In the genomic region with DNA sequence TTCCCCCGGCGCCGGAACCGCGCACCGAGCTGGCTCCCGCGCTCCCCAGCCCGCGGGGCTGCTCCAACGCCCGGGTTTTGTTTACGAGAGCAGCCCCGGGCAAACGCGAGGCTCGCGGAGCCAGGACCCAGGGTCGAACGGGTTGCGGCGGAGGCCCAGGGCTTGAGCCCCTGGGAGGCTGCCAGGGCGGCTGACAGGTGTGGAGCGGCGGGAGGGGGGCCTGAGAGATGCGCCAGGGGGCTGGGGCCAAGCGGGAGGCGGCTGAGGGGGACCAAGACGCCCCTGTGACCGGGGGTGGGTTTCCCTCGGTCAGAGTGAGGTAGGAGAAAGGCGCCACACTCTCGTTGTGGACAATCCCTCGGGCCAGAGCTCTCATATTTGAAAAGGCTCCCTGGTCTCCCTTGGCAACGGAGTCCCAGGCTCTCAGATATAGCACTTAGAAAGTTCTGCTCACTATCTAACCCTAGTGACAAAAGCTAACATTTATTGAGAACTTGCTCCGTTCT, we compare ENCODE assay signal across 8 mouse cellular contexts. TPM values are rescaled to one million over a fixed set of nuclear protein-coding genes. Genes with fewer than 3 reads are reported as not detected.
DNase-seq lines count a peak whose midpoint lies in the region; ATAC-seq and TF ChIP-seq lines count a peak whose summit lies in the region.

No protein-coding gene starts in this region.

- H3K9me3 ChIP-seq in liver, embryonic 13.5 days (replicated peaks), result no peaks in the 10 kb centered on the region

- peak overlapping the region; percentile 97 for H3K4me2 ChIP-seq in liver, embryonic 13.5 days

- H3K9ac ChIP-seq in liver, adult 2 months (ENCODE audit: low read depth, low read length), result peak overlapping the region; percentile 23
- peak overlapping the region; percentile 80 for H3K9ac ChIP-seq in liver, embryonic 13.5 days

- no peak for TF ChIP-seq POLR2A in liver, adult 2 months (IDR thresholded peaks at IDR 0.05; ENCODE audit: extremely low read depth, insufficient read depth, low read length)

- TF ChIP-seq CTCF in liver, adult 2 months (IDR thresholded peaks at IDR 0.05; ENCODE audit: low read depth, low read length), result no peak

- no peaks in the 10 kb centered on the region for H3K79me2 ChIP-seq in liver, adult 2 months (ENCODE audit: control insufficient read depth, insufficient read depth, low read length)

- peak overlapping the region; percentile 74; the same call in 1 of the 2 replicates for H3K4me3 ChIP-seq in liver, adult 2 months (ENCODE audit: insufficient read depth, low read depth, low read length)
- peak overlapping the region; percentile 76 for H3K4me3 ChIP-seq in liver, embryonic 13.5 days (replicated peaks)

- intact Hi-C loops in heart, postnatal 36 days (cut with DNase I), result no loop called here

- H3K27ac ChIP-seq in liver, adult 2 months (replicated peaks; ENCODE audit: insufficient read depth, low read depth, low read length), result no peak overlapping the region
- peak overlapping the region; percentile 29; the same call in 1 of the 2 replicates for H3K27ac ChIP-seq in liver, embryonic 13.5 days

- H3K4me1 ChIP-seq in liver, adult 2 months (ENCODE audit: control insufficient read depth, insufficient read depth, low read length), result no peaks in the 10 kb centered on the region
- peaks cover 59% of the 10 kb centered on the region for H3K4me1 ChIP-seq in liver, embryonic 13.5 days (replicated peaks)

- 3% methylated on average over 36 of the region's 36 CpGs for WGBS in liver, adult 2 months
- 1% methylated on average over 36 of the region's 36 CpGs for WGBS in liver, embryonic 13.5 days (ENCODE audit: insufficient replicate concordance)

- peaks cover 19% of the 10 kb centered on the region for H3K27me3 ChIP-seq in liver, adult 2 months (ENCODE audit: control insufficient read depth, insufficient read depth, low read length)
- H3K27me3 ChIP-seq in liver, embryonic 13.5 days, result peaks cover 67% of the 10 kb centered on the region

- DNase-seq in liver, adult 2 months (ENCODE audit: extremely low read depth, low read depth, low spot score), result no peak
- DNase-seq in liver, result no peak
- peak; percentile 38 for DNase-seq in adrenal gland, adult 2 months
- DNase-seq in cerebellum, postnatal 4 days (ENCODE audit: low spot score in 2 of 2), result peak; percentile 38 to 67
- peak; percentile 24 to 45 for DNase-seq in heart, postnatal 36 days
- no peak for DNase-seq in liver, embryonic 13.5 days
- DNase-seq in ovary, postnatal 36 days (ENCODE audit: low spot score), result peak; percentile 52

- no peaks in the 10 kb centered on the region for H3K36me3 ChIP-seq in liver, adult 2 months (ENCODE audit: control insufficient read depth, insufficient read depth, low read length)
- no peaks in the 10 kb centered on the region for H3K36me3 ChIP-seq in liver, embryonic 13.5 days

- no peak for ATAC-seq in liver, embryonic 13.5 days (ENCODE audit: low read depth)
- no peak for ATAC-seq in inflammation-experienced regulatory T-cells, adult 6 months

RNA-seq across cellular contexts. Expression of a gene that starts 0.6 kb away (rescaled TPM):
- 11.6 and 13.9 TPM in 2 replicates for total RNA-seq in liver, adult 2 months (2014; rRNA removed)
- 2.6 and 2.7 TPM in 2 replicates for polyA plus RNA-seq in liver, adult 2 months (2012; rRNA removed)
- 1 to 10 TPM; 2.4 to 8.0 TPM for total RNA-seq in adrenal gland, adult 2 months (2021)
- 1.0 and 1.1 TPM in 2 replicates for polyA plus RNA-seq in adrenal gland, adult 2 months (2012; rRNA removed)
- 1 to 10 TPM; 2.0 to 3.0 TPM for total RNA-seq in heart, postnatal 36 days (2021)
- 1.8 and 2.0 TPM in 2 replicates for polyA plus RNA-seq in liver, embryonic 13.5 days (2015; fragmentation: Nextera tagmentation; extraction: Ambion mirVana)
- polyA plus RNA-seq in inflammation-experienced regulatory T-cells, adult 6 months (2017; shearing (Covaris generic)), result 10 to 100 TPM; 21.8 to 22.9 (median 22.5) TPM

Comparison
In these comparisons a context has a peak if more than half of its experiments do, and no peak if none do; other contexts are left out.
1. DNase-seq: peak in adrenal gland, adult 2 months (single experiment), cerebellum, postnatal 4 days (2 of 2), heart, postnatal 36 days (2 of 2) and ovary, postnatal 36 days (single experiment); none in liver, adult 2 months (single experiment), liver (single experiment) and liver, embryonic 13.5 days (single experiment).